Mouse (Mus musculus): ENCODE results near the gene Marcks.

DNA sequence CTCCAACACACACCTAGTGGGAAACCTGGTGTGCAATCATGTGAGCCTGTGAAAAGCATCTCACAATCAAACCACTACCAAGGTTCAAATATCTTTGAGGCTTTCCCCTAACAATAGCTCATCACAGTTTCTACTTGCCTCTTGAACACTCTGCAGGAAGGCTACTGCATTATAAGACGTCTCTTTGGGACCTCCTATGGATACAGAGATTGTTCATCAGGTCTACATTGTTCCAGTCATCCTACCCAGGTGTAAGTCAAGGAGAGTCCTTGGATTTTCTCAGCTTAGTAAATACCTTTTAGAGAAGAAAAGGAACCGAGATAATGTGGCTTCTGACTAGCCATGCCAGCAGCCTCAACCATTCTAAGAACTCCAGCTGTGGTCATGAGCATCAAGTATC is 23.4 kb downstream of the Marcks start:
- TF ChIP-seq SIN3A (IDR thresholded peaks at IDR 0.05; ENCODE audit: low read length) (no peak), POLR2AphosphoS2 (IDR thresholded peaks at IDR 0.05; ENCODE audit: low read depth, low read length) (no peak), POLR2A (IDR thresholded peaks at IDR 0.05; ENCODE audit: low read depth, low read length) (no peak), CHD1 (IDR thresholded peaks at IDR 0.05; ENCODE audit: low read depth, low read length) (no peak), CTCF (conservative IDR thresholded peaks at IDR 0.05 in 1 of 2, IDR thresholded peaks at IDR 0.05 in 1 of 2; ENCODE audit: low read depth in 2 of 2, low read length in 2 of 2) (no peak), NRF1 (IDR thresholded peaks at IDR 0.05; ENCODE audit: low read depth, low read length) (no peak), JUND (conservative IDR thresholded peaks at IDR 0.05; ENCODE audit: low read depth, low read length) (no peak), HCFC1 (IDR thresholded peaks at IDR 0.05; ENCODE audit: low read depth, low read length) (no peak), USF1 (IDR thresholded peaks at IDR 0.05; ENCODE audit: low read depth, low read length) (no peak), RAD21 (IDR thresholded peaks at IDR 0.05; ENCODE audit: low read depth, low read length) (no peak)
